Mouse (Mus musculus): ENCODE data around the gene Tacc2.
A peak's percentile ranks its signal among the peaks of the same experiment; 100 is the strongest.

Tacc2 gene

DNA sequence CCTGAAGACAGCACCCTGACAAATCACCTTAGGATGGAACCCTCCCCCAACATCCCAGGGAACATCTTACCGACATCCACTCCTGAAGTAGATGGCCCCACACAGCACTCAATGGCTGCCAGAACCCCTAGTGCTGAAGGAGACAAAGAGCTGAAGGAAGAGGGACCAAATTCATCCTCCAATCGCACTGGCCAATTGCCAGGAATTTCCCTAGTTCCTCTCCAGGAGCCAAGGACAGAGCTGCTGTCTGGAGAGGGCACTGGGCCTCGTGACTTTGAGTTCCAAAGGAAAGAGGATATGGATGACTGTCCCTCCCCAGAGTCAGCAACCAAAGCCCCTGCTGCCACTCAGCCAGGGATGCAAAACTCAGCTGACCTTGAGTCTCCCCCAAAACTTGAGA lies 44.7 kb downstream of the Tacc2 start:
- DNase-seq: no peak

DNA sequence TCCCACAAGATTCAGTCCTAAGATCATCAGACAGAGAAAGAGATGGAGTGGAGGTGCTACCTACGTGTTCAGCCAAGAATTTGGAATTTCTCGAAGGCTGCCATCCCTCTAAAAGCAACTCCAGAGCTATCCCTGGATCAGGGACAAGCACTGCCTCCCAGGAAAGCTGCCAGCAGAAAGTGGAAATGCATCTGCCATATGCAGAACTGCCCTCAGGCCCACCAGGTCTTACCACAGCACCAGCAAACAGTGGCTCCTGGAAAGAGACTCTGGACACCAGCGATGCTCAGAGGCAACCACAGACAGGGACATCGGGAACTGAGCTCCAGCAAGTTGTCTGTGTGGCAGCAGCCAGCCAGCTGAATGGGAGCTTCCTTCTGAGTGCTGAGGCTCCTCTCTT lies 45.1 kb downstream of the Tacc2 start:
- DNase-seq: no peak

DNA sequence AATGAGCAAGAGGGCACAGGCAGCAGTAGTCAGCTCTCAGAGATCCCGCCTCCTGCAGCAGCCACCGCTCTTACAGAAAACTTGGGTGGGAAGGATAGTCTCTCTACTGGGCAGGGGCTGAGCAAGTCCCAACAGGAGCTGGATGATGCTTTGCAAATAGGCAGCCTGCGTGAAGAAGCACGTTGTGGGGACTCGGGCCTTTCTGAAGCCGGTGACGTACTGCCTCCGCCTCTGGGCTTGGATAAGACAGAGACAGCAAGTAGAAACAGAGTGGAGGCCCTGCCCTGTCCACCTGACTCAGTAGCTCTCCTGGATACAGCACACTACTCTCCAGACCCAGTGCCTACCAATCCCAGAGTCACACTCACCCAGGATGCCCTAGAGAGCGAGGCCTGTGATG lies 47.1 kb downstream of the Tacc2 start:
- no peak for DNase-seq

DNA sequence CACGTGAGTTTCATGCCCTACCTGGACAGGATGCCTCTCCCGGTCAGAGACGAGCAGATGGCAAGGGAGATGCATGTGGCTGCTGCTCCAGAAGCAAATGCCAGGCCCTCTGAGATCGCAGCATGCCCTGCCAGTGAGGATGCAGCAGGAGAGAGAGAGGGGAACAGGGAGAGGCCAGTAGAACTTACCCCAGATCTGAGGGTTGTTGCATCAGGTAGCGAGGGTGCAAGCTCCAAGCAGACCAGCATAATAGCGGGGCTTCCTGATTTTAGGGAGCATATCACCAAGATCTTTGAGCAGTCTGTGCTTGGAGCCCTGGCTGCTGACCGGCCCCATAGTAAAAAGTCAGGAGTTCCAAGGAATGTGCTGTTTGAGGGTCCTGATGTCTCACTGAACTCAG lies 48.1 kb downstream of the Tacc2 start:
- no peak for DNase-seq

DNA sequence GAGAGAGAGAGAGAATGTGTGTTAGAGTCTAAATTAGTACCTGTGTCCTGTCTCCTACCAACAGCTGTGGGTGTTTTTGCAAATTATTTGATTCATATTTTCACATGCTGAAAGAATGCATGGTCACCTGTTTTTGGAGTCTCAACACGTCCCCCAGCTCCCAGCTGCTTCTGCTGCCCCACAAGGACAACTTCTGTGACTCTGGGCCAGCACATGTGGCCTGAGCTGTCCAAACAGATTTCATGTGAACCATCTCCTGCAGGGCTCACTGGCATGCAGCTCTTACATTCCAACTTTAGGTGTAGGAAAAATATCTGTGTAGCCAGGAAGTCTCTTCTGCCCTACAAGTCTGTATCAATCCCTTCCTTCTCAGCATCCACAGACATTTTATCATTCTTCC lies 51.4 kb downstream of the Tacc2 start:
- DNase-seq: no peak

DNA sequence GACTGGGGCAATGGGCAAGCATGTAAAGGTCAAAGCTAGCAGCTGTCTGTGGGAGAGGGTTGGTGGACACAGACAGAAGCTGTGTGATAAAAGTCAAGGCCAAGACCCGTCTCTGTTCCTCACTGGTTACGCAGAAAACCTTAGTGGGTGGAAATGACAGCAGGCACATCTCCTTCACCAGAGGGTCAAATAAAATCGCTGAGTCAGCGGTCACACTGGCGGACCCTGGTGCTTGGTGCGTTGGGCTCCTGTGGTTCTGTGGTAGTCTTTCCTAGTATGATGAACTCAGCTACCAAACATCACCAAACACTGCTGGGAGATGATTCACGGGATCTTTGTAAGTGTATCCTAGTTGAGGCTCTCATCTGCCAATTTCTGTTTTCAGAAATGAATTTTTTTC lies 52.8 kb downstream of the Tacc2 start:
- no peak for DNase-seq

DNA sequence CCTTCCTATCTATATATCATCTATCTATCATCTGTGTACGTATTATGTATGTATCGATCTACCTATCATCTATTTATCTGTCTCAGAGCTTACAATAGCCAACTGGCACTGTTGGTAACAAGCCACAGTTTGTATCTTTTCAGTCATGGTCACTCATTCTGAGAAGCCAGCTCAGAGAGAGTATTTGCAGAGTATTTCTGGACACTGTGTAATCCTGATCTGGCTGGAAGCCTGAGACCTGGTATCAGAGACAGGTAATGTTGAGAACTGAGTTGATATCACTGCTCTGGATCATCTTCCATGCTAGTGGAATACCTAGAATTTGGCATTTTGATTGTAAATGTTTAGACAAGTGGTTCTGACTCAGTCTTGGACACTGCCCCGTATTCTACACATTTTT lies 53.7 kb downstream of the Tacc2 start:
- DNase-seq: no peak

DNA sequence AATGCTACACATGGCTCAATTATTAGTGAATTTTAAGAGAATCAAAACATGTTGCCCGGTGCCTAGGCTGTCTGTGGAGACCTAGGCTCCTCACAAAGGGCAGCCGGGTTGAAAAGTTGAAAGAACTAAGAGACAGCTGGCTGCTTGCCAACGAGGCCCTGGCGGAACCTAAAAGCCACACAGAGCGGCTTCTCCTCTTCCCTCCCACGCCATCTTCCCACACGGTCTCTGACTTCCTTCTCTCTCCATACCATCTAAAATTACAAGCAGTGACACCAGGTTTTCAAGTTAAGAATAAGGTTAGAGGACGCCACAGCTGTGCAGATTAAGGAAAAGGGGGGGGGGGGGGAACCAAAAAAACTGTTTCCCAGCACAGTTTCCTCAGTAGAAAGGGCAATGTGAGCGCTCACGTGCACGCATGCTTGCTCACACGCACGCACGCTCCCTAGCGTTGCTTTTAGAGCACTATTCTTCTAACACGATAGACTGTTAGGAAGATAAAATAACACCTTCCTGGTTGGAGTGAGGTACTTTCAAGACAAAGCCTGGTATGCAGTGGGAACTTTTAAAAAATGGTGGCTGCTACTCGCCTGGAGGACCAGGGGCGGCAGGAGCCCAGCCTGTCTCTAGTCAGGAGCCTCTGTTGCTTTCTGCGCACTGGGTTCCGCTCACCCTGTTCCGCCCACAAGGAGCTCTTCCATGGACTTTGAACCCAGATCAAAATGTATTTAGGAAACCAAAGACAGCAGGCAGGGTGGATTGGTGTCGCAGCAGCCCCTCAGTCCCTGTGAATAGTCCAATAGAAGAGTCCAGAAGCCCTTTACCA lies 54.5 kb downstream of the Tacc2 start:
- DNase-seq: peak; percentile 42

DNA sequence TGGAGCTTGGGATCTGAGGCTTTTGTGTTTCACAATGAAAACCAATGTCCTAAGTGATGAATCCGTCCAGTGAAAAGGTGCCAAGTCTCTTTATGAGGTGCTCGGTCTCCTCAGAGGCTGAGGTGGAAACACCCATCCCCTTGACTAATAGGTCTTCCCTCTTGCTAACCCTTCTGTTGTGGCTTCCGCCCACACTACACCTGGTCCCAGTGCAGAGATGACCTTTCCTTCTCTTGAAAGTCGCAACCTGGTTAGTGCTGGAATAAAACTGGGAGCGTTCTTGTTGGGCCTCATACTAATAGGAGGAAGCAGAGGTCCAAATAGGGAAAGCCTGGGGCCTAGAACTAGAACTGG lies 55.1 kb downstream of the Tacc2 start:
- DNase-seq: no peak

DNA sequence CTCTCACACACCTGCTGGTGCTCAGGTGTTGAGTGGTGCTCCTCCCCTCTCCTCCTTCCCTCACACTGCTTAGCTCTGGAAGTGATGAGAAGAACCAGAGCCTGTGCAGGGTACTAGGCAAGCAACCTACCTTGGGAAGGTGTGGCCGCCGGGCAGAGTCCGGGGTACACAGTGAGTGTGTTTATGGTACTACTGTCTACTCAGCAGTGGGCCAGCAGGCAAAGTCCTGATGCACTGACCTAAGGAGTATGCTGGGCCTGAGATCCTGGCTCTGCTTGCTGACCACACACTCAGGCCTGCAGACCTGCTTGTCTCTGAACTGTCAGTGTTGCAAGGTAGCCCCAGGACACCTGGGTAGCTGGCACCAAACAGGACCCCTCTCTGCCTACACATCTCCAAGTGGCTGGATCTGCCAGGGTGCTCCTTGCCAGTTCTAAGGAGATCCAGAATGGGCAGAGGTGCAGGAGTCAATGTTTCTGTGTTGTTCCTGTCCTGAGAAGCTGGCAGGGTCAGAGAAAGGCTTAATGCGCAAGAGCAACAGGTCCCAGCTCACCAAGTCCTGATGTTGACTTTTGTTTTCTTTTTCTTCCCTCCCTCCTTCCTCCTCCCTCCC lies 57.1 kb downstream of the Tacc2 start:
- no peak for DNase-seq

DNA sequence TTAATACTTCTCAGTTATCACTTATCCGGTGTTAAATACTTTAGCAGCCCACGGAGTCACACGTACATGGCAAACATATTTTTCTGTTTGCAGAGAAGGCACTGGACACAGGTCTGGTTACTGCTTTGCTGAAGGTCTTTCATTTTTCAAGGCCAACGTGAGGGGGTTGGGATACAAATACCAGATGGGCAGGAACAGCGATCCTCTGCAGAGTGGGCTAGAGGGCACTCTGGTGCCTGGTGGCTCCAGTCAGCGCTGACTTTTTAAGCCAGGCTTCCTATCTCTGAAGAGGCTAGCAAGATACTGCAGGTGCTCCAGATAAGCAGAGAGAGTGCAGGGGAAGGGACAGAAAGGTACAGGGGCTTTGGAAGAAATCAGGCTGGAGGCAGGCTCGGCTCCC lies 58.0 kb downstream of the Tacc2 start:
- no peak for DNase-seq

DNA sequence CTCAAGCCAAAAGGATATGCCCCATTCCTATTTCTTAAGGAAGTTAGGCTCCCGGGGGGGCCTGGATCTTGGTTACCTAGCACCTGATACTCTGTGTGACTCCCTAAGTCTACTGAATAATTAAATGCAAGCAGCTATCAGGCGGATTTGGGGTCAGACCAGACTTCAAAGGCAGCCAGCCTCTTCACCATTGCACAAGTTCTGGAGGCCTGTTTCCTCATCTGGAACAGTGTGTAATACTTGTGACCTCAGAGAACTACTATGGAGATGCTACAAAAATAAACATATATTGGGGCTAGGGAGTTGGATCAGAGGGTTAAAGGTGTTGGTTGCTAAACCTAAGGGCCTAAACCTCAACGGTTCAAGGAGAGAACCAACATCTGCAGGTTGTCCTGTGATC lies 59.0 kb downstream of the Tacc2 start:
- no peak for DNase-seq

DNA sequence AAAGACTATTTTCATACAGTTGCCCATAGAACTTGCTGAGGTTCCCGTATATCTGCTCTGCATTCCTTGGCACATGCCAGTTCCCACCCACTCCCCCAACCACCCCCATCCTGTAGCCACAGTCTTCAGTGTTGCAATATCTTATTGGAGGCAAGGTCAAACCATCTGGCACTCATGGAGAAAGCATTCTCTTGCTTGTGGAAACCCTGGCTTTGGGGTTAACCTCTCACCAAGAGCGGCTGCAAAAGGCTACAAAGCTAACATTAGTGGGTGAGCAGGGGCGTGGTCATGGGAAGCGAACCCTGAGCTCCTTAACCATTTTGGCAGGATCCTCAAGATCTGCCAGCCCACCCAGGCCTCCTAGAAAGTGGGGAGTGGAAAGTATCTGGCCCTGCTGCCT lies 59.7 kb downstream of the Tacc2 start:
- no peak for DNase-seq

DNA sequence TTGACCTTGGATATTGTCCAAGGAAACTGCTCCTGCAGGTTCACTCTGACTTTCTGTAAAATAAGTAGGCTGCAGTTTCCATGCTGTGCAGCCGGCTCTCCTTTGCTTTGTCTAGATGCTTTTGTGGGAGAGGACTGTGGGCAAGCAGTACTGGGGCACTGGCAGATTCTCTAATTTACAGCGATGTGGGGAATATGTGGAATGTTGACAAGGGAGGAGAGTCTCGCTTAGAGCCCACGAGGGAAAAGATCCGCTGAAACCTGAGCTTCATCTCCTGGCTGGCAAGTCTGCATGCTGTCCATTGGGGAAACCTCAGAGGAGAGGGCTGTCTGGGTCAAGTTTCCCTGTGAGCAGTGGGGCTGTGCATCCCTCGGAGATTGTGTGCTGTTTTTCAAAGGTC lies 60.6 kb downstream of the Tacc2 start:
- no peak for DNase-seq

DNA sequence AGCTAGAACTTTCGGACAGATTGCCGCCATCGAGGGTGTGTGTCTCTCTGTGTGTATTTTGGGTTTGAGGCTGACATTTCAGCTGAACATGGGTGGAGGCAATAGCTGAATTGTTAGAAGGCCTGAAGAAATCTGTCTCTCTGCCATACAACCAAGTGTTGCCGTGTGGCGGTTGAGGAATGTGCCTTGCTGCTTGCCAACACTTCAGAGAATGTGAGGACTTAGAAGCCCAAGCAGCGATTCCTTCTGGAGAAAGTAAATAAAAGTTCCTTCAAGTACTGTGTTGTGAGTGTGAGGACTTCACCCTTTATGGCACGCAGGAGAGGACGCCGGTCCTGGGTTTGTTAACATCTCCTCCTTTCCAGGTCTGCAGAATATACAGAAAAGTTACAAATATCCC lies 63.4 kb downstream of the Tacc2 start:
- DNase-seq: no peak

DNA sequence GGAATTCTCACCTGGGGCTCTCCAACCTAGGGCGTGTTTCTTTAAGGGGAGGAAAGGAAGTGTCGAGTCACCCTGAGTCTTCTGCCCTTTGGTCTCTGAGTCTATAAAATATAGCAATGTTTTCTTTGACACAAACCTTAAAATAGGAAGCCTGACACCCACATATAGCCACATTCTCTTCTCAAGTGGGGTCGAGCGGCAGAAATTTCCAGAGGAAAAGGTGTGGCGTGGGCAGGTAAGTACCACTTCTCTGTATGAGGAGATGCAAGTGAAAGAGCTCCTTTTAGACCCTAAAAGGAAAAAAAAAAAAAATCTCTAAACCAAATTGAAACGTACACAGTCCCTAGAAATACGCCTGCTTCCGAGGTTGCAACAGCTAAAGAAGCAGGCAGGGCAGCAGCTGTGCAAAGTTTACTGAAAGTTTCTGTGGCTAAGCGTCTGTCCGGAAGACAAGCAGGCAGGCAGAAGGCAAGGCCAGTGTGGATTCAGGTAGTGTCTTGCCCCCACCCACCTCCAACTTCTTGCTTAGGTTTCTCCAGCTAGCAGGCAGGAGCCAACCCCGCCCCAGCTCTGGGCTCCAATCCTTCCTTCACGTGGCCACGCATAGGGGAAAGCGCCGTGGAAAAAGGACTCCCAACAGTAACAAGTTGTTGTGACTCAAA lies 68.2 kb downstream of the Tacc2 start:
- DNase-seq: no peak

DNA sequence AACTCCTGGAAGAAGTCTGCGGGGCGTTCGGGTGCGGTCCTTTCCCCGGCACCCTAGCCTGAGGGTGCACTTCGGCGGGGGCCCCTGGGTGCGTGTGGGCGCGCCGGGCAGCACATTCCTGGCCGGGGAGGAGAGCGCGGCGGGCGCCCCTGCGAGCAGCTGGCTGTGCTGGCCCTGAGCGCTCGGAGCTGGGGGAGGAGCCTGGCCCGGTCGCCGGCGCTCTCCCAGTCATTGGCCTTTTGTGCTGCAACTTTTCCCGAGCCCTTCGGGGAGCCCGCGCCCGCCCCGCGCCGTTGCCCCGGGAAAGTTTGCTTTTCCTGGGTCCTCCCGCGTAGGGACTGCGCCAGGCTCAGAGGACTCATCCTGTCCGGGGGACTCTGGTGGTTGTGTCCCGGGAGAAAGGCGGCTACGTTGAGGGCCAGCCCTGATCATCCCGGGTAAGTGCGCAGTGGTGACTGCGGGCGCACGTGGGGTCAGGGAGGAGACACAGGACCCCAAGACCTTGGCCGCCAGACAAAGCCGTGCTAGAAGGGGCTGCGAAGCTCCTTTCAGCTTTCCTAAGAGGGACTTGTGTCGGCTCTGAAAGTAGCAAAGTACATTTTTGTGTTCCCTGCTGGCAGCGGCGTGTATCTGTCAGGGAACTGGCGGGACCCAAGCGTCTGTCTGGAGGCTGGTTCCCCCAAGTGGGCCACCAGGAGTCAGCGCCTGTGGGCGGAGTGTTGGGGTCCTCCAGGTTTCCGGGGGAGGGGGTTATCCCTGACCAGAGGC lies 68.9 kb downstream of the Tacc2 start:
- peak; percentile 82 for DNase-seq

DNA sequence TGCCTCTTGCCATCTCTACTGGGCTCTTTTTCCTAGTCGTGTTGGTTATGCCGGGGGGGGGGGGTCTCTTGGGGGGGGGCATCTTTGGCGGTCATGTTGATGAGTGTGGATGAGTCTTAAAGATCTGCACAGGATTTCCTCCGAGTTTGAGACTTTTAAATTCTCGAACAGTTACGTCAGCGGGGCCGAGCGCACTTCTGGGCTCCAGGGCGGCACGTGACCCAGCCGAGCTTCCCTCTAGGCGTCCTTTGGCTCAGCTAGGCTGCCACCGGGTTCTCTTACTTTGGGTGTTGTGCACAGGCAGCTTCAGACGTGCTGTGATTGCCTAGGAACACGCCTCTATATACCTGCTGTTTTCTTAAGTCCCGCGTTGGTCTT lies 69.5 kb downstream of the Tacc2 start:
- DNase-seq: peak; percentile 77

DNA sequence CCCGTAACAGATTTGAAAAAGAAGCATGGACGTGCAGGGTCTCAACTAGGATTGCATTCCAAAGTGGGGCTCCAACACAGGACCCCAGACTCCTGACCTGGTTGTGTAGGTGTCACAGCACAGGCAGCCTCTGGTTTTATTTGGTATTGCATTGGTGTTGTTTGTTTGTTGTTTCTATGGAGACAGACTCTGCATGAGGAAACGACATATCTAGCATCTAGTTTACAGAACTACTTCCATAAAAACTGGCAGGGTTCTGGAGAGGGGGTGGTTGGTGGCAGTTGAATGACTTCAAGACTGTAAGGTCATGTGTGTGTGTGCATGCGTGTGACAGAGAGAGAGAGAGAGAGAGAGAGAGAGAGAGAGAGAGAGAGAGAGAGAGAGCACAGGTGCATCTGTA lies 70.8 kb downstream of the Tacc2 start:
- peak; percentile 46 for DNase-seq

DNA sequence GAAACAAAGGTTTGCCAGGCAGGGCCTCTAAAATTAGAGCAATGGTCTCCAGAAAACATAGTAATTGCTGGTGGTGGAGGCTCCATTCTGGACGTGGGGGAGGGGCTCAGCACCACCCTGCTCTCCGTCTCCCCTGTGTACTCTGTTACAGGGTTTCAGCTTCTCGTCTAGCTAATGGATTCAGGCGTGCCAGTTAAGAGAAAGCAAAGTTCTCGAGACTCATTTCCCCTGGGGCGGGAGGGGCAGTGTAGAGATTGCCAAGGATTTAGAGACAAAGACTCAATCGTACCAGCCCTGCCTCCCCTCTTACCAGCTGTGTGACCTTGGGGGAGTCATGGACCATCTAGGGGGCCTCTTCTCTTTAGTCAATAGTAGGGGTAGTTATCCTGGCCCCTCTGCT lies 72.0 kb downstream of the Tacc2 start:
- peak; percentile 46 for DNase-seq

DNA sequence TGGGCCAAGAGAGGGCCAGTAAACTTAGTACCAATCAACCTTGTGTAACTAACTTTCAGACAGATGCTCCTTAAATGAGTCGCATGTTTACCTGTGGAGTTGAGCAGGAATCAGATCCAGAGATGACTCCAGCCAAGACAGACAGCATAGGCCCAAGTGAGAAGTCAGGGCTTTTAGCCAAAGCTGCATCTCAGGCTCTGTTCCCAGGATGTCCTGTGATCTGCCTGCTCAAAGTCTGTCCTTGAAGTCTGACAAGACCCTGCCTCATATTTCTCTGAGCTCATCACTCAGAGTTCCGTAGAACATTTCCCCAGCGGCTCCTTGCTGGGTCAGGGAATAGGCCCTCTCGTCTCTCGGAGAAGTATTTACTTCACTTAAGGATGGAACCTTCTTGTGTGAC lies 73.4 kb downstream of the Tacc2 start:
- no peak for DNase-seq

DNA sequence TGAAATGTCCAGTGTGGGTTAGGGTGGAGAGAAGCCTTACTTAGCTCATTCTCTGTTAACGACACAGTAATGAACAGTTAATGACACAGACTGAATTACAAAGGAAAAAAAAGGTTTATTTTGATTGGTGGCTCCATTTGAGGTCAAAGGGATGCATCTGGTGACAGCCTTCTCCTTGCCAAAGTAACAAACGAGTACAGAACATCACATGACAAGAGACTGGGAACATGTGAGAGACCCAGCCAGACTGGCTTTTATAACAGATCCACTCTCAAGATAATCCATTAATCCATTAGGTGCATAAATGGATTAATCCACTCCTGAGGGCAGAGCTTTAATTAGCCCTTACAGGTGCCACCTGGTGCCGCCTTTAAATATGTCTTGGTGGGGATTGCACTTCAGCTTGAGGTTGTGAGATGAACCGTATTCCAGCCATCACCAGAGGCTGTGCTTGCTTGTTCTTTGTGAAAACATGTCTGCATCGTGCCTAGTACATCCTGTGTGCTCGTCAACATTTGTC lies 75.9 kb downstream of the Tacc2 start:
- peak; percentile 74 for DNase-seq

DNA sequence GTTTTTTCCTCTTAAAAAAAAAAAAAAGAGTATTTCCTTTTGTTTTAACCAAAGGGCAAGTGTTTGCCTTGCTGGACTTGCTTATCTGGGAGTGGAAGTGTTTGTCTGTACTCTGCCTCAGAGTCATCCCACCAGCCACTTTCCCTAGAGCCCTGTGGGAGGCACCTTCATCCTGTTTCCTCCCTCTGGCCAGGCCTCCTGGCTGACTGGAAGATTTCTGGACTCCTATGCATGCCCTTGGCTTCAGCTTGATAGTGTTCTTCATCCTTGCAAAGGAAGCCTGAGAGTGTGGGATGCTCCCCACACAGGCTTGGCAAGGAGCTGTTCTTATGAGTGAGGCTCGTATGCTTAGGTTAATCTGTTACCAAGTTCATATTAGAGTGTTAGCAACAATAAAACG lies 77.3 kb downstream of the Tacc2 start:
- DNase-seq: no peak

DNA sequence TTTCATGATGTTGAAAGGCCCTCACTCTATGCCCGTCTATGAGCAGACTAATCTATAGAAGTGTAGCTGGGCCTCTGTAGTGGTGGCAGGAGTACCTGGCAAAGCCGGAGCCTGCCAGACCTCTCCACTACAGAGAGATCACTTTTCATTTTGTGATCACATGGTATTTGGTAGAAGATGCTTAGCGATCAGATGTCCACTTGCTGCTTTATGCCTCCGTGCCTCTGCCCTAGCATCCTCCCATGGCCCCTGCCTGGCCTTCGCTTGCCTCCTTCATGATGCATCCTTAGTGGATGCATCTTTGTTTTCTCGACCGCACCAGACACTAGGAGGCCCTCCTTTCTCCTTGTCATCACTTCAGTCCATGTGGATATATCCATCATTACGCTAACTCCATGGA lies 79.7 kb downstream of the Tacc2 start:
- no peak for DNase-seq

Data from retina, postnatal 1 day (tissue).